Mouse (Mus musculus): ENCODE results near the gene Itgad. TPM values are rescaled to one million over a fixed set of nuclear protein-coding genes. Genes with fewer than 3 reads are reported as not detected.

Itgad gene
- polyA plus RNA-seq, 1 experiment from 2014 or later = 0.15 TPM

DNA sequence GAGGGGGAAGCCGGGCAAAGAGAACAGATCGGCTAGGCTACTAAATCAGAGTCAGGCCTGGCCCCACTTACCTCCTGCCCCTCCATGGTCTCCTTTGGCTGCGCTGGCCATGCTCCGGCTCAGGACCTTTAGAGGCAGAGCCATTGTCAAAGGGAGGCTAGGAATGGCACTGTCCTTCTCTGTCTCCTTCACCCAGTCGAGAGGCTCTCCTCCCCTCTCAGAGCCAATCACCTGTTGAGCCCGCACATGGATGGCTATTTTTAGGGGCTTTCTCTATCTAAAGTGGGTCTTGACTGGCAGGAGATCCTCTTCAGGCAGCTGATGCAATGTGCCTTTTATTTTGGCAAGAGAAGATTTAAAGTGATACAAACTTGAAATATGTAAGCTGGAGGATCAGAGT lies 52.0 kb downstream of the Itgad start, which contains the start of gene Cox6a2:
Cox6a2 (minus strand) TSS at position 236 of the 400 bp plus-strand sequence.
- Histone ChIP-seq H3K4me3 (ENCODE audit: low read length) (no peak within 1 kb of the TSS), H3K9ac (ENCODE audit: low read depth, low read length) (no peak within 1 kb of the TSS), H3K9me3 (ENCODE audit: control insufficient read depth, low read length) (no peaks in the 10 kb centered on the region), H3K4me1 (ENCODE audit: control insufficient read depth, insufficient read depth, low read length) (no peaks in the 10 kb centered on the region), H3K27me3 (replicated peaks; ENCODE audit: control insufficient read depth, insufficient read depth, low read length) (no peaks in the 10 kb centered on the region; the same call in 1 of the 2 replicates), H3K27ac (ENCODE audit: low read length) (no peak within 1 kb of the TSS), H3K36me3 (ENCODE audit: control insufficient read depth, insufficient read depth, low read length) (no peaks in the 10 kb centered on the region), H3K4me2 (ENCODE audit: low read depth, low read length) (no peak within 1 kb of the TSS)
- no peak for ATAC-seq
- 85% methylated on average over 6 of the region's 6 CpGs for WGBS

DNA sequence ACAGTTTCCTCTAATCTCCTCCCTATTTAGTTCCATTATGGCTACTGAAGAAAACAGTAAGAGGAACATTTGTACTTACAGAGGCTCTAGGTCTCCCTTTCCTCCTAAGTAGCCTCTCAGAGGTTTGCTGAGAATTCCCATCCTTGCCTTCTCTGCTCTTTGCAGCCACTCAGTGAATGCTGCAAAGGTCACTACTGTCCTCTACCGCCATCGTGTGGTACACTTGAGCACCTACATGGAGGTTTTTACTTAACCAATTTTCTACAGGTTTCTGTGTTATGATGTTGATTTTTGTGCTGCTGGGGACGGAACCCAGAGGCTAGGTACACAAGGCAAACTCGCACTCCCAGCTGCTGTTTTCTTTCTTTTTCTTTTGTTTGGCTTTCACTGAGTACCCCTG lies 54.0 kb downstream of the Itgad start:
- H3K27me3 ChIP-seq (replicated peaks; ENCODE audit: control insufficient read depth, insufficient read depth, low read length) = no peaks in the 10 kb centered on the region
- no peaks in the 10 kb centered on the region for H3K9me3 ChIP-seq (ENCODE audit: control insufficient read depth, low read length)
- H3K4me3 ChIP-seq (ENCODE audit: low read length) = no peak overlapping the region
- H3K4me1 ChIP-seq (ENCODE audit: control insufficient read depth, insufficient read depth, low read length) = no peaks in the 10 kb centered on the region
- H3K27ac ChIP-seq (ENCODE audit: low read length) = no peak overlapping the region
- WGBS = 3% methylated on average over 4 of the region's 4 CpGs
- peak; percentile 46; the same call in 1 of the 2 replicates for ATAC-seq
- no peak overlapping the region for H3K4me2 ChIP-seq (ENCODE audit: low read depth, low read length)
- H3K36me3 ChIP-seq (ENCODE audit: control insufficient read depth, insufficient read depth, low read length) = no peaks in the 10 kb centered on the region
- no peak overlapping the region for H3K9ac ChIP-seq (ENCODE audit: low read depth, low read length)

DNA sequence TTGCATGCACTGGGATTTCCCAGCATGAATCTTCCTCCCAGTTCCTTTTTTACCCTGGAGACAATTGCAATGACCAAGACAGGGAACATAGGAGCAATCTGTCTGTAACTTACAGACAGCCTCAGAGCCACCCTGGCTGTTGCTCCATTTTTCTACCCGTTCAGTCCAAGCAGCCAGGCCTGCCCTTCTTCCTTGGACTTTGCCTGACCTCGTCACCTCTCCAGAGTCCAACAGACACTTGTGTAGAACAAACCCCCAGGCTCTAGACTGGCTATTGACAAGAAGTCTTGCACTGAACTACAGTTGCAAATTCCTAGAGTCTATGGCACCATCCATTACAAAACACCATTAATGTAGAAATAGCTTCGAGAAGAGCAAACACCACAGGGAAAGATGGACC lies 55.6 kb downstream of the Itgad start:
- H3K4me2 ChIP-seq (ENCODE audit: low read depth, low read length) = no peak overlapping the region
- H3K36me3 ChIP-seq (ENCODE audit: control insufficient read depth, insufficient read depth, low read length) = no peaks in the 10 kb centered on the region
- no peaks in the 10 kb centered on the region for H3K4me1 ChIP-seq (ENCODE audit: control insufficient read depth, insufficient read depth, low read length)
- H3K9me3 ChIP-seq (ENCODE audit: control insufficient read depth, low read length) = no peaks in the 10 kb centered on the region
- H3K27ac ChIP-seq (ENCODE audit: low read length) = no peak overlapping the region
- ATAC-seq = no peak
- no peak overlapping the region for H3K9ac ChIP-seq (ENCODE audit: low read depth, low read length)
- no peak overlapping the region for H3K4me3 ChIP-seq (ENCODE audit: low read length)
- WGBS = 41% methylated on average over 3 of the region's 3 CpGs
- no peaks in the 10 kb centered on the region for H3K27me3 ChIP-seq (replicated peaks; ENCODE audit: control insufficient read depth, insufficient read depth, low read length)

DNA sequence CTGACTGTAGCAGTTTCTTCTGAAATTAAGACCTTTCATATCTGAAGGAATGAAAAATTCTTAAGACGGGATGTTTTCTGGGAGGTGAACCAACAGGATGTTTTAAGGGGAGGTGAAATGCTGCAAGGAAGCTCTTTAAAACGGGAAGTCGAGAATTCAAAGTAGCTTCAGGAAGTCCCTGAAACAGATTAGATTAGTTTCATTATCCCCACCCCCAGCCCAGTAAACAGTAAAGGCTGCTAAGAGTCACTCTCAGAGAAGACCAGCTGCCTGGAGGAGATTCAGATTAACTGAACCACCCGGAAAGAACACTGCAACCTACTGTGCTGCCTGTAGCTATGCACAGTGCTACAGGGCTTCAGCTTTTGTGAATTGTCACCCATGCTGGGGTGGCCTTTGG lies 65.8 kb downstream of the Itgad start:
- Histone ChIP-seq H3K27me3 (replicated peaks; ENCODE audit: control insufficient read depth, insufficient read depth, low read length) (no peaks in the 10 kb centered on the region), H3K4me1 (ENCODE audit: control insufficient read depth, insufficient read depth, low read length) (no peaks in the 10 kb centered on the region), H3K4me2 (ENCODE audit: low read depth, low read length) (no peak overlapping the region), H3K27ac (ENCODE audit: low read length) (no peak overlapping the region), H3K9me3 (ENCODE audit: control insufficient read depth, low read length) (no peaks in the 10 kb centered on the region), H3K36me3 (ENCODE audit: control insufficient read depth, insufficient read depth, low read length) (no peaks in the 10 kb centered on the region), H3K4me3 (ENCODE audit: low read length) (no peak overlapping the region), H3K9ac (ENCODE audit: low read depth, low read length) (no peak overlapping the region)
- 76% methylated on average over 4 of the region's 4 CpGs for WGBS
- ATAC-seq = no peak

DNA sequence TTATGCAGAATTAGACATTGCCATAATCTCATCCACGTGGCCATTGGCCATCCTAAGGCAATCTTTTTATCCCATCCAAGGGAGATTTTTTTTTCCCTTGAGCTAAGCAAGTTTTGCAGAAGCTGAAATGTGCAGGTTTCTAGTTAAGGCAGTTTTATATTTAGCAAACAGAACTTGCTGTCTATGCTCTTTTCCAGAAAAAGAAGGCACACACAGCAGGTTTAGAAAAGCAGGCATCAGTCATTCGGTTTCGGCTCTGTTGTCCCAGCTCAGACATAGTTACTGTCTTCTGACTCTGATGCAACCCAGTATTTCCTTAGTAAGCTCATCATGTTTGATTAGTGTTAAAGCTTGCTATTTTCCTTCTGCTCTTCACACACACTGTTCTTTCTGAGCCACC lies 66.8 kb downstream of the Itgad start:
- WGBS = 89% methylated on average over 3 of the region's 3 CpGs
- ATAC-seq = no peak

DNA sequence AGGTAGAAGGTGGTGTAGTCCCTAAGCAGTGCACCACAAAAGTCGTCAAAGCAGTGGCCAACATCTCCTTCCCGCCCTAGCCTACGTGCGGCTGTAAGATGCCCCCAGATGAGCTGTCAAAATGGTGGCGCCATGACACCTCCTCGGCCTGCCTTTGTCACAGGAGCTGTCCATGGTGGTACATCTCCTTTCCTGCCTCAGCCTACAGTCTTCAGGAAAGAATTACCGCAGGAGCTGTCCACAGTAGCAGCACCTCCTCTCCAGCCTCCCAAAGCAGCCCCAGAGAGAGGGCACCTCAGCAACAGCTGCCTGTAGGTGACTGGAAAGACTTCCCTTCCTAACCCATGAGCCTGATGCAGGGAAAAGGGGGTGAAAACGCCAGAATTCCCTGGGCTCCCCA lies 77.6 kb downstream of the Itgad start:
- no peak for ATAC-seq
- Histone ChIP-seq H3K27me3 (replicated peaks; ENCODE audit: control insufficient read depth, insufficient read depth, low read length) (no peaks in the 10 kb centered on the region), H3K27ac (ENCODE audit: low read length) (no peak overlapping the region), H3K9ac (ENCODE audit: low read depth, low read length) (no peak overlapping the region), H3K36me3 (ENCODE audit: control insufficient read depth, insufficient read depth, low read length) (no peaks in the 10 kb centered on the region), H3K4me1 (ENCODE audit: control insufficient read depth, insufficient read depth, low read length) (peaks cover 3% of the 10 kb centered on the region), H3K9me3 (ENCODE audit: control insufficient read depth, low read length) (no peaks in the 10 kb centered on the region), H3K4me2 (ENCODE audit: low read depth, low read length) (no peak overlapping the region), H3K4me3 (ENCODE audit: low read length) (no peak overlapping the region)
- 38% methylated on average over 8 of the region's 8 CpGs for WGBS

More for the DNA sequence above, 66.8 kb downstream of the Itgad start:
- Histone ChIP-seq H3K27me3 (replicated peaks; ENCODE audit: control insufficient read depth, insufficient read depth, low read length) (no peaks in the 10 kb centered on the region), H3K4me2 (ENCODE audit: low read depth, low read length) (no peak overlapping the region), H3K9ac (ENCODE audit: low read depth, low read length) (no peak overlapping the region), H3K4me1 (ENCODE audit: control insufficient read depth, insufficient read depth, low read length) (no peaks in the 10 kb centered on the region), H3K9me3 (ENCODE audit: control insufficient read depth, low read length) (no peaks in the 10 kb centered on the region), H3K4me3 (ENCODE audit: low read length) (no peak overlapping the region), H3K27ac (ENCODE audit: low read length) (no peak overlapping the region), H3K36me3 (ENCODE audit: control insufficient read depth, insufficient read depth, low read length) (no peaks in the 10 kb centered on the region)

DNA sequence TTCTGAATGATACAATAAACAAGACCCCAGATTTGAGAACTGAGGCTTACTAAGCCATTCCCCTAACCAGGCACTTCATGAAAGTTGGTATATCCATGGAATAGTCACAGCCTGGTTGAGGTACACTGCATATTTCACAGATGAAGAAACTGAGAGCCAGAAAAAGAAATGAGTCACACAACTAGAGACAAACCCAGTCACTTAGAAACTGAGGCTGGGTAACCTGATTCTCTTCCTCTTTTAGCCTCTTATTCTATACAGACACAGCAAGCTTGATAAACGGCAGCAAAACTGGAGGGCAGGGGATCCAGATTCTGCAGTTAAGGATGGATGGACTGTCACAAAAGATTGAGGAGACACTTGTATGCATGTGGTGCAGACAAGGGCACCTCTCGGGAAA lies 80.6 kb downstream of the Itgad start:
- Histone ChIP-seq H3K4me2 (ENCODE audit: low read depth, low read length) (no peak overlapping the region), H3K27me3 (replicated peaks; ENCODE audit: control insufficient read depth, insufficient read depth, low read length) (no peaks in the 10 kb centered on the region), H3K9me3 (ENCODE audit: control insufficient read depth, low read length) (no peaks in the 10 kb centered on the region), H3K4me1 (ENCODE audit: control insufficient read depth, insufficient read depth, low read length) (peaks cover 10% of the 10 kb centered on the region), H3K9ac (ENCODE audit: low read depth, low read length) (no peak overlapping the region), H3K4me3 (ENCODE audit: low read length) (no peak overlapping the region), H3K27ac (ENCODE audit: low read length) (no peak overlapping the region), H3K36me3 (ENCODE audit: control insufficient read depth, insufficient read depth, low read length) (0 out of 2 replicates have a peak, but pooled peaks cover 2% of the 10 kb centered on the region)
- WGBS = 86% methylated on average over 2 of the region's 2 CpGs
- ATAC-seq = no peak

DNA sequence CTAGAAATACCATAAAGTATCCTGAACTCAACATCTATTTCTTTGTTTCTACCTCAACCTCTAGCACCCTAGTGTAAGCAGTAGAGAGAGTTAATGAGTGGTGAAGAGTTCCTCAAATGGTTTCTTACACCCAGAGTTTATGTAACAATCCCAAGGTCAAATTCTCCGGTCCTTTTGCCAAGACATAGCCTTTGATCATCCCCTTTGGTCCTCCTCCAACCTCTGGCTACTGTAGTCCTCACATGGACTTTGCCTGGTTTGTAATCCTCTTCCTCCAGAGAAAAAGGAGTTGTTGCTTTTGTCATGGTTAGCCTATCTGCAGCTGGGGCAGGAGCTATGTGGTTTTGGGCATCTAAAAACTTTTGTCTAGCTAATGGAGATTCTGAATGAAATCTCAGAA lies 81.3 kb downstream of the Itgad start:
- no peak overlapping the region for H3K4me3 ChIP-seq (ENCODE audit: low read length)
- H3K4me1 ChIP-seq (ENCODE audit: control insufficient read depth, insufficient read depth, low read length) = peaks cover 11% of the 10 kb centered on the region
- H3K36me3 ChIP-seq (ENCODE audit: control insufficient read depth, insufficient read depth, low read length) = peaks cover 4% of the 10 kb centered on the region; the same call in 1 of the 2 replicates
- no peak overlapping the region for H3K27ac ChIP-seq (ENCODE audit: low read length)
- 70% methylated on average over 1 of the region's 1 CpGs for WGBS
- ATAC-seq = no peak
- no peak overlapping the region for H3K4me2 ChIP-seq (ENCODE audit: low read depth, low read length)
- H3K27me3 ChIP-seq (replicated peaks; ENCODE audit: control insufficient read depth, insufficient read depth, low read length) = no peaks in the 10 kb centered on the region
- H3K9ac ChIP-seq (ENCODE audit: low read depth, low read length) = no peak overlapping the region
- no peaks in the 10 kb centered on the region for H3K9me3 ChIP-seq (ENCODE audit: control insufficient read depth, low read length)

DNA sequence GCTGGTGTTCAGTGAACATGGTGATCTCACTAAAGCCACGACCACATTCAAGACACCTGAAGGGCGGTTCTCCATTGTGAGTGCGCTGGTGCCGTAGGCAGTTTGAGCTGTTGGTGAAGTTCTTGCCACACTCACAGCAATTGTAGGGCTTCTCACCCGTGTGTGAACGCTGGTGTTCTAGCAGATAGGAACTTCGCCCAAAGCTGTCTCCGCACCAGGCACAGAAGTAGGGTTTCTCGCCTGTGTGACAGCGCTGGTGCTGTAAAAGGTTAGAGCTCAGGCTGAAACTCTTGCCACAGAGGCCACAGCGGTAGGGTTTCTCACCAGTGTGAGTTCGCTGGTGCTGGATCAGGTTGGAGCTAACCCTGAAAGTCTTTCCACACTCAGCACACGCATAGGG lies 82.2 kb downstream of the Itgad start:
- Histone ChIP-seq H3K4me3 (ENCODE audit: low read length) (0 out of 2 replicates have a peak overlapping the region, but pooled peaks have one; percentile 73), H3K9ac (ENCODE audit: low read depth, low read length) (peak overlapping the region; percentile 89; the same call in 1 of the 2 replicates)
- WGBS = 96% methylated on average over 13 of the region's 13 CpGs

More for the DNA sequence above, 82.2 kb downstream of the Itgad start:
- ATAC-seq = no peak
- no peaks in the 10 kb centered on the region for H3K27me3 ChIP-seq (replicated peaks; ENCODE audit: control insufficient read depth, insufficient read depth, low read length)
- peak overlapping the region; percentile 95; the same call in 1 of the 2 replicates for H3K27ac ChIP-seq (ENCODE audit: low read length)
- H3K36me3 ChIP-seq (ENCODE audit: control insufficient read depth, insufficient read depth, low read length) = peaks cover 4% of the 10 kb centered on the region; the same call in 1 of the 2 replicates
- H3K4me1 ChIP-seq (ENCODE audit: control insufficient read depth, insufficient read depth, low read length) = peaks cover 13% of the 10 kb centered on the region
- peak overlapping the region; percentile 56; the same call in 1 of the 2 replicates for H3K4me2 ChIP-seq (ENCODE audit: low read depth, low read length)
- no peaks in the 10 kb centered on the region for H3K9me3 ChIP-seq (ENCODE audit: control insufficient read depth, low read length)

Measured in intestine, embryonic 16.5 days (tissue).